Mouse (Mus musculus): ENCODE data around the gene 1520401A03Rik. TPM values are rescaled to one million over a fixed set of nuclear protein-coding genes. Genes with fewer than 3 reads are reported as not detected.

The 1520401A03Rik gene
- total RNA-seq, 2 experiments from 2014 or later: not detected

DNA sequence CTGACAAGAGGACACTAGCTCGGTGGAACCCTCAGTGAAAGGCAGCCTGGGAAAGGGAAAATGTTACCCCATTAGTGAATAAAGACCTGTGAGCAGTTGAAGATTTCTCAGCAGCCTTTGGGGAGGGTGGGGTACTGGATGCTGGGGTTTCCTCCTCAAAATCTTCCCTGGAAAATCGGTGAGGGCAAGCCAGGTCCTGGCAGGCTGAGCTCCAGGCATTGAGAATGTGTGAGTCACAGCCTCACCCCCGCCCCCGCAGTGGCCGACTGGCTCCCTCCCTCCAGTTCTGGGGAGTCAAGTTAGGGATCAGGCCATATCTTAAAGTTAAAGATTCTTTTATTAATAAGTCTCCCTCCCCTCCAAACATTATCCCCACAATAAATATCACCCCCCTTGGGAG, 47.5 kb downstream of the 1520401A03Rik start:
- DNase-seq: peak; percentile 54 to 61
- intact Hi-C loops (cut with DNase I): no loop called here

DNA sequence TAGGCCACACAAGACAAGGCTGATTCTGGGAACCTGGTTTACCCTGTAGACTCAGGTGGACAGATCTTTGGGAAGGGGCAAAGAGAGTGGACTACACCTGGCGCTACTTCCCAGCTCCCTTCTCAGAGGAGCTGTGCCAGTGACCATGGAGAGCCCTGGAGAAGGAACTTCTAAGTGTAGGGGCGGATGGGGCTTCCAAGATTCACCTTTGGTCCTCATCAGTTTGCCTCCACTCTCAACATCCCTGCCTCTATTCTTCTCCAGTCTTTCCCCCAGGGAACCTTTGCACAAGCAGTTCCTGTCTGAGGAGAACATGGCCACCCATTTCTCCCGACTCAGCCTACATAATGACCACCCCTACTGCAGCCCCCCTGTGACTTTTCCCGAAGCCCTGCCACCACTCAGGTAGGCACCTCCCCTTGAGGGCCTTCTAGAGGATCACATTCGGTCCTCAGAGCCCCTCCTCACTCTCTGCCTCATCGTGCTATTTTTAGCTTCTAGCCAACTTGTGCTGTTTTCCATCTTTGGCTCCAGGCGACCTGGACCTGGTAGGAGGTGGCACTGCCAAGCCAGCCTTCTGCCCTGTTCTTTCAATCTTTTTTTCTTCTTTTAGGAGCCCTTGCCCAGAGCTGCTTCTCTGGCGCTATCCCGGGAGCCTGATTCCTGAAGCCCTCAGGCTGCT, 48.2 kb downstream of the 1520401A03Rik start:
- intact Hi-C loops (cut with DNase I): no loop called here
- DNase-seq: peak; percentile 26 to 47

DNA sequence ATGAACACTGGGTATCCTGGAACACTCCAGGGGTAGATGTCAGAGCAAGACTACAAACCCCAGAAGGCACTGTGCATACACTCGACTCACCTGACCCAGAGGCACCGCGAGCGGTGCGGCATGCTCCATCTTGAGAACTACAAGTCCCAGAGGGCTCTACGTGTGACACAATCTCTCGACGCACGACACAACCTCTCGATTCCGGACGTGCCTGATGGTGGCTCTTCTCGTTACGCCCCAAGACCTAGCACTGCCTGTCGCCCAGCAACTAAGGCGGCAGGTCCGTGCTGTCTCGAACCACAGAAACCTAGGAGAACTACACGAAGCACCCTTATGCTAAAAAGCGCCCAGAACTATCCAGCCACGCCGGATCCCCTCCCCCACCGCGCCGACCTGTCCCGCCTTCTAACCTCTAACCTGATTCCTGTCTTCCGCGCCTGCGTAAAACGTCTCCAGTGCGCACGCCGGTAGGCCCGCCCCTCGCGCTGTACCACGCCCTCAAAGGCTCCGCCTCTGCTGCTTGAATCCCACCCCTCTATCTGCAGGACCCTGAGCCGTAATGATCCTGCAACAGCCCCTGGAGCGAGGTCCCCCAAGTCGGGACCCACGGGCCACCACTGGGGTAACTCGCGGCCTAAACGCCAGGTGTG, 49.0 kb downstream of the 1520401A03Rik start, which contains the start of the genes Hcfc1r1 and Thoc6:
TSS of gene Hcfc1r1 (plus strand) at position 173 of the 650 bp plus-strand sequence.
TSS of gene Thoc6 (minus strand) at position 459 of the 650 bp plus-strand sequence.
- peak; percentile 90 to 95 for DNase-seq
- intact Hi-C loops (cut with DNase I): no loop called here

DNA sequence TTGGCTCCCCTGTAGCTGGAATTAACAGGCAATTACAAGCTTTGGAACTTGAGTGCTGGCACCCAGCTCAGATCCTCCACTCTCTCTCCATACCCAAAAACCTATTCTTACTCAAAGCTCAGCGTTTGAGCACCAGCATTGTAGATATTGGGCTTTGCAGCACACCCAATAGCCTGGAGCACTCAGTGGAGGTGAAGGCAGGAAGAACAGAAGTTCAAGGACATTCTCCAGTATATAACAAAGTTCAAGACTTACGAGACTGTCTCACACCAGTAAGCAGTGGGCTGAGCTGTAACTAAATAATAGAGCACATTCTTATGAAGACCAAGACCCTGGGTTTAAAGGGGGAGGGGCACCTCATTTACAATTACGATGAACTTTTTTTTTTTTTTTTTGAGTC, 49.8 kb downstream of the 1520401A03Rik start:
- DNase-seq: no peak
- intact Hi-C loops (cut with DNase I): no loop called here

DNA sequence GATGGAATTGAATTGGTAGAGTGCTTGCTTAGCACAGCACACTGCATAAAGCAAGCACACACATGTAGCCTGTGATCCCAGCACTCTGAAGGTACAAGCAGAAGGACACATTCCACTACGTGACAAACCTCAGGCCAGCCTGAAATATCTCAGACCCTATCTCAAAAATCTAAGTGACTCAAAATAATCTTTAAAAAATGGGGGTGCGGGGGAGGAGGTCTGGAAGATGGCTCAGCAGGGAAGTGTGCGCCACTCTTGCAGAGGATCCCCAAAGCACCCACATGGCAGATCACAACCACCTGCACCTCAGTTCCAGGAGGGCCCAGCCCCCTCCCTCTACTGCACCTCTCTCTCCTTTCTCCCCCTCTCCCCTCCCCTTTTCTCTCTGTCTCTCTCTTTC, 51.1 kb downstream of the 1520401A03Rik start:
- intact Hi-C loops (cut with DNase I): no loop called here
- no peak for DNase-seq

DNA sequence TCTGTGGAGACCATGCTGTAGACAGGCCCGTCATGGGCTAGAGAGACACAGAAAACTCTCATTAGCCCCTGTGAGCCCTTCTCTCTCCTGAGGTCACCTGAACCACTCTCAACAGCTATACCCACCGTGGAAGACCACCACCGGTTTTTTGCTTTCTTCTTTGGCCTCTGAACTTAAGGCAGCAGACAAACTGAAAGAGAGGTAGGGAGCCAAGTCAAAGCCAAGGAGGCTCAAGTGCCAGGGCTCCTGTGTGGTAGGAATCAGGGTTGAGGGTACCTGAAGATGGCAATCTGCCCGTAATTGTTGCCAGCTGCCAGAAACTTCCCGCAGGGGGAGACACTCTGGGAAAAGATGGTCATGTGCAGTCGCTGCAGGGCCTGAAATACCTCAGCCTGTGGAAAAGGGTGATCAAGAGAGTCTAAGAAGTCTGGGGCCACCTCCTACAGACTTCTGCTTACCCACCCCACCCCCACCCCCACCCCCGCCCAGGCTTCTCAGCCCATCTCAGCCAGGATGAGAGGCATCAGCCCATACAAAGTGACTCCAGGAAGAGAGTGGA, 52.0 kb downstream of the 1520401A03Rik start:
- DNase-seq: no peak
- intact Hi-C loops (cut with DNase I): no loop called here

DNA sequence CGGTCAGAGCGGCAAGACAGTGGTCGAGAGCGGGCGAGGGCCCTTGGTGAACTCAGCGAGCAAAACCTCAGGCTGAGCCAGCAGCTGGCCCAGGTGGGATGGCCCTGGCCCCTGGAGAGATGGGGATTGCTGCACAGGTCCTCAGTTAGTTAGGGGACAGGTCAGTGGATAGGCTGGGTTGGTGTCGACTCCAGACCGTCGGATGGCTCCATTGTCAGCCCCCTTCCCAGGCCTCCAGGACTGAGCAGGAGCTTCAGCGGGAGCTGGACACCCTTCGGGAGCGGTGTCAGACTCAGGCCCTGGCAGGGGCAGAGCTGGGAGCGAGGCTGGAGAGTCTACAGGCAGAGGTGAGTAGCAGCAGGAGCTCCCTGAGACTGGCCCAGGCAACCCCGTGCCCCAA, 57.1 kb downstream of the 1520401A03Rik start:
- intact Hi-C loops (cut with DNase I): no loop called here
- no peak for DNase-seq

DNA sequence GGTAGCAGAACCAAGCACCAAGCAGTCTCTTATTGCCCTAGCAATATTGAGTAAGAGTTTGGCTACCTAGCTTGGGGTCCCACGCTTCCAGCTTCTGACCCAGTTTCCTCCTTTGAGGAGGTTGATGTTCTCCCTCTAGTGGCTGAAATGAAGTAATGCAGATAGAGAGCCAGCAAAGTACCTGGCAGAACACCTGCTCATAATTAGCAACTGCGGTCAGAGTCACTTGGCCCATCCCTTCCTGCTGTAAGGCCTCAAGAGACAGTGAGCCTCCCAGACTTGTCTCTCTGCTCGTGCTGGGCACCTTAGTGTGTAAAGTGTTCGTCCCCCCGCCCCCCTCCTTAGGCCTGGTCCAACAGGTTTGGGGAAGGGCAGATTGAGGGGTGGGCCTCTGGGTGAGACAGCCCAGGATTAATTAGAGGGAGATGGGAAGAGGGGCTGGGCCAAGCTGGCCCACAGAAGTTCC, 58.0 kb downstream of the 1520401A03Rik start:
- intact Hi-C loops (cut with DNase I): no loop called here
- no peak for DNase-seq

DNA sequence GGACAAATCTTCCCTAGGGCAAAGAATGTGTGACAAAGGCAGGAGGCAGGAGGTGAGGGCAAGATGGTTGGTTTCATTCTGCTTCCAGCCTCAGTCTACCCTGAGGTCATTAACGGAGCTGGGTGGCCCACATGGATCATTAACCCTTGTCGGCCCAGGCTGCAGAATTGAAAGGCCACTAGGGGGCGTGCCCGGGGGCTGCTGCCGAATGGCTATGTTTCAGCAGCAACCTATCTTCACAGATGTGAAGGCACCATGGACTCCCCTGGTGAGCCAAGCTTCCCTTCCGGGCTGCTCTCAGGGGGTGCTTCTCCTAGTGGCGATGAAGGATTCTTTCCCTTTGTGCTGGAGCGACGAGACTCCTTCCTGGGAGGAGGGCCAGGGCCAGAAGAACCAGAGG, 61.1 kb downstream of the 1520401A03Rik start:
- DNase-seq: no peak
- intact Hi-C loops (cut with DNase I): loop anchor here (2.0 kb wide), 1 partner anchor 45 kb away; no protein-coding TSS in a partner anchor

DNA sequence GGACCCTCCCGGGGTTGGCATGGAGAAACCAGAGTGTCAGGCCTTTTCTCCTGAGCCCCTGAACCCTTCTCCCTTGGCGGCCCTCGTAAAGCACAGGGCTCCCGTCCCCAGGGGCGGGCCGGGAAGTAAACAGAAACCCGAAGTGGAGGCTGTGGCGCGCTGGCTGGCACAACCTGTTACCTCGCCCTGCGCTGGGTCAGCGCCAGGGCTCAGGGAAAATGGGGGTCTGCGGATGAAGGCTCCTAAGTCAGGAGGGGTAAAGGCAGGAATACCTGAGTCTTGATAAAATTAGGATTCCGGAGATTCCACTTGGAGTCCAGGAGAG, 61.7 kb downstream of the 1520401A03Rik start:
- intact Hi-C loops (cut with DNase I): loop anchor here (2.0 kb wide), 1 partner anchor 46 kb away; no protein-coding TSS in a partner anchor
- DNase-seq: no peak

DNA sequence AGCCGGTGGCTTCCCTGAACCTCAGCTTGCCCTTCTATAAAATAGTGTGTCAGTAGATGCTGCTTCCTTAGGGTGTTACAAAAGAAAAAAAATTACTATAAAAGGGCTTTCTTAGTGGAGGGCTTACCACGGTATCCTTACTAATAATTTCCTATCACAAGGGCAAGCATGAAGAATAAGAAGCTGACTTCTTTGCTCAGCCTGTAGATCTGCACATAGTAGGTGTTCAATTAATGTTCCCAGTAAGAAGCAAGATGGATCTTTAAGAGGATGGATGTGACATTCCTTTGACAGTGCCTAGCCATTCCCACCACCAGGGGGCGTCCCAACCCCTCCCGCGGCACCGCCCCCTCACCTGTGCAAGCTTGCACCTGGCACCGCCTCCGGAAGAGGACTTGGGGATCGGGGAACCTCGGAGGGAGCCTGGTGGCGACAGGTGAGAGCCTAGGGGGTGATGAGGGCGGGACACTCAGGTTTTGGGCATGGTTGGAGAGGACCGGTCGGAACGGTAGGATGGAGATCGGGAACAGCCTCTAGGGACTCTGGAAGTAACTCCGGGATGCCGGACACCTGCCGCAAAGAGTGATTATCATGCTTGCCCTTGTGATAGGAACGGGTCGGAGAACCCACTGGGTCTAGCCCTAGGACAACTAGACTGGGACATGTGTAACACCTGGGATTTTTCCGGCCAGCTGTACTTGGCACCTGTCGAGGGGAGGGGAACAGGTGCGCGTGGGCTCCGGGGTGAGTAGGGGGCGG, 62.3 kb downstream of the 1520401A03Rik start, which contains the start of gene Bicdl2:
TSS of gene Bicdl2 (plus strand) at position 390 of the 759 bp plus-strand sequence.
- intact Hi-C loops (cut with DNase I): loop anchor here (2.0 kb wide), 1 partner anchor 47 kb away; no protein-coding TSS in a partner anchor
- peak in 1 of 2 experiments; percentile 52 for DNase-seq

DNA sequence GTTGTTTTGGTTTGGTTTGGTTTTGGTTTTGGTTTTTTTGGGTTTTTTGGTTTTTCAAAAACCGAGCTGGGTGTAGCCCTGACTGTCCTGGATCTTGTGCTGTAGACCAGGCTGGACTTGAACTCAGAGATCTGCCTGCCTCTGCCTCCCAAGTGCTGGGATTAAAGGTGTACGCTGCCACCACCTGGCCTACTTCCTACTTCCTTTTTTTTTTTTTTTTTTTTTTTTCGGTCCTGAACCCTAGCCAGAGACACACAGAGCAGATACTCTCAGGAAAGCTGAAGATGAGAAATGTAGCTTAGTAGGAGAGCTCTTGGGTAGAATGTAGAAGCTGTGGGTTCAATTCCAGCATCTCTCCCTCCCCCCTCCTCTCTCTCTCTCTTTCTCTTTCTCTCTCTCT, 64.1 kb downstream of the 1520401A03Rik start:
- no peak for DNase-seq
- intact Hi-C loops (cut with DNase I): no loop called here

Other genes with a start within 250 kb of the 1520401A03Rik start
- gene Vmn2r117, start 243.1 kb downstream of the 1520401A03Rik start, total RNA-seq (2021): not detected
- 1 to 10 TPM; 4.9 to 5.1 TPM for gene Zfp213, start 158.5 kb downstream of the 1520401A03Rik start, total RNA-seq (2021)
- 1 to 10 TPM; 2.4 to 4.1 TPM for gene Zfp13, start 123.3 kb downstream of the 1520401A03Rik start, total RNA-seq (2021)
- gene Zscan10, start 121.9 kb downstream of the 1520401A03Rik start, total RNA-seq (2021): not detected
- gene Mmp25, start 77.5 kb downstream of the 1520401A03Rik start, total RNA-seq (2021): under 1 TPM in 1 of 2 experiments, not detected in 1; 0.14 TPM
- gene Bicdl2, start 62.3 kb downstream of the 1520401A03Rik start, total RNA-seq (2021): not detected
- 100 to 1,000 TPM; 196 to 206 TPM for gene Hcfc1r1, start 49.2 kb downstream of the 1520401A03Rik start, total RNA-seq (2021)
- 10 to 100 TPM; 11.6 to 11.7 TPM for gene Thoc6, start 48.9 kb downstream of the 1520401A03Rik start, total RNA-seq (2021)
- 100 to 1,000 TPM in 1 of 2 experiments, 10 to 100 TPM in 1; 59.4 to 101 TPM for gene Tnfrsf12a, start 45.3 kb downstream of the 1520401A03Rik start, total RNA-seq (2021)
- not detected for gene Cldn6, start 43.5 kb downstream of the 1520401A03Rik start, total RNA-seq (2021)
- gene Cldn9, start 38.8 kb downstream of the 1520401A03Rik start, total RNA-seq (2021): not detected
- gene Pkmyt1, start 3.6 kb upstream of the 1520401A03Rik start, total RNA-seq (2021): 1 to 10 TPM; 1.2 to 1.6 TPM
- gene Paqr4, start 18.1 kb upstream of the 1520401A03Rik start, total RNA-seq (2021): 10 to 100 TPM; 20.0 to 28.5 TPM
- not detected for gene Kremen2, start 23.1 kb upstream of the 1520401A03Rik start, total RNA-seq (2021)
- gene Flywch1, start 48.8 kb upstream of the 1520401A03Rik start, total RNA-seq (2021): 10 to 100 TPM; 31.8 to 33.3 TPM
- under 1 TPM; 0.78 to 0.81 TPM for gene Flywch2, start 63.3 kb upstream of the 1520401A03Rik start, total RNA-seq (2021)
- 100 to 1,000 TPM; 154 to 159 TPM for gene Srrm2, start 67.7 kb upstream of the 1520401A03Rik start, total RNA-seq (2021)
- 100 to 1,000 TPM; 345 to 363 TPM for gene Elob, start 106.4 kb upstream of the 1520401A03Rik start, total RNA-seq (2021)
- not detected for gene Prss33, start 113.3 kb upstream of the 1520401A03Rik start, total RNA-seq (2021)
- gene Prss32, start 121.1 kb upstream of the 1520401A03Rik start, total RNA-seq (2021): not detected
- not detected for gene Prss41, start 121.4 kb upstream of the 1520401A03Rik start, total RNA-seq (2021)
- not detected for gene Prss21, start 145.3 kb upstream of the 1520401A03Rik start, total RNA-seq (2021)
- not detected for gene Dcpp1, start 158.1 kb upstream of the 1520401A03Rik start, total RNA-seq (2021)
- gene Dcpp2, start 158.1 kb upstream of the 1520401A03Rik start, total RNA-seq (2021): not detected
- gene Dcpp3, start 194.7 kb upstream of the 1520401A03Rik start, total RNA-seq (2021): not detected
- not detected for gene Sbp, start 218.9 kb upstream of the 1520401A03Rik start, total RNA-seq (2021)
- not detected for gene Sbpl, start 232.5 kb upstream of the 1520401A03Rik start, total RNA-seq (2021)